Mouse (Mus musculus): Measurements from ENCODE around the gene Cfap126. TPM values are rescaled to one million over a fixed set of nuclear protein-coding genes. Genes with fewer than 3 reads are reported as not detected.
A peak's percentile ranks its signal among the peaks of the same experiment; 100 is the strongest.
"Not testable (repeated sequence)": the region's sequence is repeated elsewhere in the genome, so short reads cannot be mapped to it uniquely, and the experiment has no call there.

Gene Cfap126
- total RNA-seq, 2 experiments from 2014 or later = 0.91 to 1.6 TPM

- no peak for DNase-seq
- intact Hi-C loops (cut with DNase I) = loop anchor here (2.0 kb wide), 1 partner anchor 99 kb away; no protein-coding TSS in a partner anchor
Measured at GRCm38 (mm10) chr1:171121839-171122238, 8.1 kb downstream of the Cfap126 start.

- intact Hi-C loops (cut with DNase I) = no loop called here
Measured at GRCm38 (mm10) chr1:171122932-171123331, 9.2 kb downstream of the Cfap126 start.

GRCm38 (mm10) chr1:171124398-171124797 is 10.7 kb downstream of the Cfap126 start:
- DNase-seq = no peak
- intact Hi-C loops (cut with DNase I) = no loop called here

More at GRCm38 (mm10) chr1:171122932-171123331, 9.2 kb downstream of the Cfap126 start:
- DNase-seq = no peak

GRCm38 (mm10) chr1:171129251-171129650 is 15.5 kb downstream of the Cfap126 start:
- intact Hi-C loops (cut with DNase I) = no loop called here
- no peak for DNase-seq

GRCm38 (mm10) chr1:171130971-171131370 is 17.3 kb downstream of the Cfap126 start:
- intact Hi-C loops (cut with DNase I) = no loop called here
- no peak for DNase-seq

GRCm38 (mm10) chr1:171135600-171135999 is 21.9 kb downstream of the Cfap126 start:
- intact Hi-C loops (cut with DNase I) = no loop called here
- no peak for DNase-seq

GRCm38 (mm10) chr1:171137486-171138155 is 23.9 kb downstream of the Cfap126 start:
- DNase-seq; intact Hi-C loops (cut with DNase I): not testable (repeated sequence)

- DNase-seq; intact Hi-C loops (cut with DNase I): not testable (repeated sequence)
Measured at GRCm38 (mm10) chr1:171142981-171143380, 29.3 kb downstream of the Cfap126 start.

- DNase-seq = peak; percentile 95
- intact Hi-C loops (cut with DNase I) = no loop called here
Measured at GRCm38 (mm10) chr1:171149974-171150760, 36.4 kb downstream of the Cfap126 start, which contains the start of the genes Sdhc and Mpz. Sdhc (minus strand) TSS chr1:171150603. Mpz (plus strand) TSS chr1:171150711.

GRCm38 (mm10) chr1:171150838-171151391 is 37.2 kb downstream of the Cfap126 start:
- peak; percentile 8 for DNase-seq
- intact Hi-C loops (cut with DNase I) = no loop called here

GRCm38 (mm10) chr1:171151966-171152365 is 38.2 kb downstream of the Cfap126 start:
- intact Hi-C loops (cut with DNase I) = no loop called here
- no peak for DNase-seq

GRCm38 (mm10) chr1:171156644-171157043 is 42.9 kb downstream of the Cfap126 start:
- no peak for DNase-seq
- intact Hi-C loops (cut with DNase I) = no loop called here

GRCm38 (mm10) chr1:171157965-171158364 is 44.2 kb downstream of the Cfap126 start:
- intact Hi-C loops (cut with DNase I) = no loop called here
- no peak for DNase-seq

GRCm38 (mm10) chr1:171159485-171159975 is 45.8 kb downstream of the Cfap126 start:
- intact Hi-C loops (cut with DNase I) = no loop called here
- no peak for DNase-seq

GRCm38 (mm10) chr1:171162526-171162925 is 48.8 kb downstream of the Cfap126 start:
- intact Hi-C loops (cut with DNase I) = loop anchor here (10.0 kb wide), 1 partner anchor 52 kb away; the partner anchor contains the start of gene Nr1i3
- DNase-seq = no peak

GRCm38 (mm10) chr1:171164258-171164657 is 50.5 kb downstream of the Cfap126 start:
- no peak for DNase-seq
- intact Hi-C loops (cut with DNase I) = loop anchor here (10.0 kb wide), 1 partner anchor 51 kb away; the partner anchor contains the start of gene Nr1i3

- DNase-seq = no peak
- intact Hi-C loops (cut with DNase I) = loop anchor here (10.0 kb wide), 1 partner anchor 49 kb away; the partner anchor contains the start of gene Nr1i3
Measured at GRCm38 (mm10) chr1:171165629-171166345, 52.1 kb downstream of the Cfap126 start.

GRCm38 (mm10) chr1:171168906-171169305 is 55.2 kb downstream of the Cfap126 start:
- intact Hi-C loops (cut with DNase I) = loop anchor here (10.0 kb wide), 1 partner anchor 46 kb away; the partner anchor contains the start of gene Nr1i3
- DNase-seq = no peak

- intact Hi-C loops (cut with DNase I) = loop anchor here (10.0 kb wide), 1 partner anchor 45 kb away; the partner anchor contains the start of gene Nr1i3
- DNase-seq = no peak
Measured at GRCm38 (mm10) chr1:171169913-171170312, 56.2 kb downstream of the Cfap126 start.

GRCm38 (mm10) chr1:171171138-171171537 is 57.4 kb downstream of the Cfap126 start:
- intact Hi-C loops (cut with DNase I) = no loop called here
- no peak for DNase-seq
